Mouse (Mus musculus): Measurements from ENCODE around the gene Bcr. TPM values are rescaled to one million over a fixed set of nuclear protein-coding genes. Genes with fewer than 3 reads are reported as not detected.

Bcr gene
- polyA plus RNA-seq, 1 experiment from 2014 or later, result 7.3 TPM

DNA sequence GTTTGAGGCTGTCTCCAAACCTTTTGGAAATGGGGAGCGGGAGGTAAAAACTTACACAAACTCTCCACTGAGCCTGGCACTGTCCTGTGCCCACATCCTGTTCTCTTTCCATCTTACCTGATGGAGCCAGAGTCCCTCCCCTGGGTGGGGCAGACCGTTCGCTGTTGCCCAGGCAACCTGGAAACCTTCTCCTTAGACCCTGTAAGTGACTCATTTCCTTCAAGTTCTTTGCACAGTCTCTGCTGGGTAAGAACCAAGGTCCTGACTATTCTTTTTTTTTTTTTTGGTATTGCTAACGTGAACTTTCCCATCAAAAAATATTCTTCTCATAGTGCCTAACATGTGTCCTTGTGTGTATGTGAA, 44.7 kb downstream of the Bcr start:
- 90% methylated on average over 4 of the region's 4 CpGs for WGBS
- no peak for DNase-seq (ENCODE audit: extremely low spot score, low spot score)
- Histone ChIP-seq H3K4me3 (no peak overlapping the region), H3K9me3 (no peaks in the 10 kb centered on the region), H3K27ac (no peak overlapping the region), H3K27me3 (ENCODE audit: poor library complexity, severe bottlenecking) (peaks cover 18% of the 10 kb centered on the region), H3K4me1 (peaks cover 44% of the 10 kb centered on the region), H3K36me3 (replicated peaks) (0 out of 2 replicates have a peak, but pooled peaks cover 1% of the 10 kb centered on the region)

DNA sequence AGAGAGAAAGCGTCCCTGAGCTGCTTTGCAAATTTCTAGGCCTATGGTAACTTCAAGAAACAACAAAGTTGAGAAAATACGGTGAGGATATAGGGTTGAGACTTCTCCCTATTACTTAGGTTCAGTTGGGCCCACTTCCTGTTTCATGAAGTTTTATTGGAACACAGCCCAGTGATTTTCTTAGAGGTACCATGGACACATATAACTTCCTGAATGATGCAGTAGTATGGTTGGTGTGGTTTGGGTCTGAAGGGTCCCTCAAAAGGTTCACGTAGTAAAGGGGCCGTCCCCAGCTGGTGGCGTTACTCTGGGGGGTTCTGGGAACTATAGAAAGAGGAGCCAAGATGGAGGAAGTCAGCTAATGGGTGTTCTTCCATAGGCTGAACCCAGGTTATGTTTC, 45.3 kb downstream of the Bcr start:
- peaks cover 12% of the 10 kb centered on the region for H3K27me3 ChIP-seq (ENCODE audit: poor library complexity, severe bottlenecking)
- H3K36me3 ChIP-seq (replicated peaks), result no peaks in the 10 kb centered on the region
- peaks cover 40% of the 10 kb centered on the region for H3K4me1 ChIP-seq
- no peak overlapping the region for H3K27ac ChIP-seq
- H3K4me3 ChIP-seq, result no peak overlapping the region
- no peak for DNase-seq (ENCODE audit: extremely low spot score, low spot score)
- WGBS, result 98% methylated on average over 5 of the region's 5 CpGs
- no peaks in the 10 kb centered on the region for H3K9me3 ChIP-seq

DNA sequence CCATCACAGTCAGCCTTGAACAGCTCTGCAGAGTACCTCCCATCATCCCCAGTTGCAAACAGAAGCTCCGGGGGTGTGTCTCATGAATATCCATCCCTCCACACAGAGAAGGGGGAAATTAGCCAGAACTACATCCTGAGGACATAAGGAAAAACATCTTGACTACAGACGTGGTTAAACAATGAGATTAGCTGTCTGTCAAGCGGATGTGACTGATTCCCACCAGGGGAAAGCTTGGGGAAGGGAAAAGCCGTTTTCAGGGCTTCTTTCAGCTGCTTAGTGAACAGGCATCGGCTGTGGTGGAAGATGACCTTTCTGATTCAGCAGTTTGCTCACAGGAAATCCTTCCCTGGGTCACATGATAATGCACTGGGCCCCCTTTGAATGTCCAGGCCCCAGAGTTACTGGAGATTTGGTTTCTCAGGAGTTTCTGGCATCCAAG, 46.6 kb downstream of the Bcr start:
- H3K9me3 ChIP-seq, result no peaks in the 10 kb centered on the region
- WGBS, result 32% methylated on average over 5 of the region's 5 CpGs
- H3K4me3 ChIP-seq, result no peak overlapping the region
- DNase-seq (ENCODE audit: extremely low spot score, low spot score), result no peak
- H3K27ac ChIP-seq, result peak overlapping the region; percentile 30; the same call in 1 of the 2 replicates
- H3K4me1 ChIP-seq, result peaks cover 37% of the 10 kb centered on the region
- H3K27me3 ChIP-seq (ENCODE audit: poor library complexity, severe bottlenecking), result no peaks in the 10 kb centered on the region
- no peaks in the 10 kb centered on the region for H3K36me3 ChIP-seq (replicated peaks)

DNA sequence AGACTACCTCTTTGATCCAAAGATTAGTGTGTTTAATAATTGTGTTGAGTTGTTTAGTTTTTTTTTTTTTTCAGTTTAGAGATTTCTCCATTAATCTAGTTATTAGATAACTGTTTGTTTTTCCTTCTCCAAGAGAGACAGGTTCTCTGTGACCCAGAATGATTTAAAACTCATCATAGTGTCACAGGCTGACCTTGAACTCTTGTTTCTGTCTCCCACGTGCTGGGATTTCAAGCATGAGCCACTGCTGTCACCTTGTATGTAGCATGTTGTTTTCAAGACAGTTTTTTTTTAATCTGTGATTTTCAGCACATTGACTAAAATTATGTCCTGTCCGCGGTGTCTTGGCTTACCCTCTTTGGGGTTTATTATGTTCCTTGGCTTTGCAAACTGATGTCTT, 47.7 kb downstream of the Bcr start:
- peaks cover 34% of the 10 kb centered on the region for H3K4me1 ChIP-seq
- no peaks in the 10 kb centered on the region for H3K36me3 ChIP-seq (replicated peaks)
- H3K4me3 ChIP-seq, result no peak overlapping the region
- no peak overlapping the region for H3K27ac ChIP-seq
- H3K9me3 ChIP-seq, result no peaks in the 10 kb centered on the region
- H3K27me3 ChIP-seq (ENCODE audit: poor library complexity, severe bottlenecking), result no peaks in the 10 kb centered on the region
- WGBS, result 83% methylated on average over 3 of the region's 3 CpGs
- no peak for DNase-seq (ENCODE audit: extremely low spot score, low spot score)

- Histone ChIP-seq H3K27ac (no peak overlapping the region), H3K4me3 (no peak overlapping the region), H3K36me3 (replicated peaks) (peaks cover 7% of the 10 kb centered on the region; the same call in 1 of the 2 replicates), H3K4me1 (peaks cover 18% of the 10 kb centered on the region), H3K27me3 (ENCODE audit: poor library complexity, severe bottlenecking) (no peaks in the 10 kb centered on the region), H3K9me3 (no peaks in the 10 kb centered on the region)
- no peak for DNase-seq (ENCODE audit: extremely low spot score, low spot score)
- WGBS, result 91% methylated on average over 11 of the region's 11 CpGs
These were observed 51.2 kb downstream of the Bcr start for GRCm38 (mm10) chr10:75111446-75112201.

GRCm38 (mm10) chr10:75112405-75112804, 52.0 kb downstream of the Bcr start:
- H3K27ac ChIP-seq, result no peak overlapping the region
- DNase-seq (ENCODE audit: extremely low spot score, low spot score), result no peak
- WGBS, result 88% methylated on average over 3 of the region's 3 CpGs
- peaks cover 13% of the 10 kb centered on the region for H3K4me1 ChIP-seq
- no peaks in the 10 kb centered on the region for H3K9me3 ChIP-seq
- peaks cover 8% of the 10 kb centered on the region; the same call in 1 of the 2 replicates for H3K36me3 ChIP-seq (replicated peaks)
- H3K4me3 ChIP-seq, result no peak overlapping the region
- H3K27me3 ChIP-seq (ENCODE audit: poor library complexity, severe bottlenecking), result no peaks in the 10 kb centered on the region

GRCm38 (mm10) chr10:75113620-75114019, 53.2 kb downstream of the Bcr start:
- Histone ChIP-seq H3K36me3 (replicated peaks) (peaks cover 8% of the 10 kb centered on the region; the same call in 1 of the 2 replicates), H3K27me3 (ENCODE audit: poor library complexity, severe bottlenecking) (no peaks in the 10 kb centered on the region), H3K4me3 (no peak overlapping the region), H3K27ac (no peak overlapping the region), H3K4me1 (peaks cover 17% of the 10 kb centered on the region), H3K9me3 (no peaks in the 10 kb centered on the region)
- WGBS, result 95% methylated on average over 9 of the region's 9 CpGs
- no peak for DNase-seq (ENCODE audit: extremely low spot score, low spot score)

DNA sequence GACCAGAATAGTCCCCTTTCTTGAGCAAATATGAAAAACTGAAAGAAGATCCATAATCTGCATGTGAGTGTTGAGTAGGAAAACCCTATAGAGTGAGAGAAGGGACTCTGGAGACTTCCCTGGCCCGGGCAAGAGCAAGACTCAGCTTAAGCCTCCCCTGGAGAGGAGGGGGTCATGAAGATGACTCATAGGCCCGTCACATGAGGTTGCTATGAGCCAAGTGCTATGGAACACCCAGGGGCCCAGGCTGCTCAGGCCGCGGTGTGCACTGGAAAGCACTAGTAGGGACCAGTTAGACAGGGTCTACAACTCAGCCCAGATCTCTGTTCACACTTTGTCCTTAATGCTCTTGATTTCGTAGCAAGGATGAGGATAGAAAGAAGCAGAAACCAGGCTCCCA, 54.8 kb downstream of the Bcr start:
- Histone ChIP-seq H3K36me3 (replicated peaks) (peaks cover 8% of the 10 kb centered on the region; the same call in 1 of the 2 replicates), H3K27ac (no peak overlapping the region), H3K4me1 (peaks cover 23% of the 10 kb centered on the region), H3K27me3 (ENCODE audit: poor library complexity, severe bottlenecking) (no peaks in the 10 kb centered on the region), H3K4me3 (no peak overlapping the region), H3K9me3 (no peaks in the 10 kb centered on the region)
- DNase-seq (ENCODE audit: extremely low spot score, low spot score), result no peak
- WGBS, result 90% methylated on average over 5 of the region's 5 CpGs

DNA sequence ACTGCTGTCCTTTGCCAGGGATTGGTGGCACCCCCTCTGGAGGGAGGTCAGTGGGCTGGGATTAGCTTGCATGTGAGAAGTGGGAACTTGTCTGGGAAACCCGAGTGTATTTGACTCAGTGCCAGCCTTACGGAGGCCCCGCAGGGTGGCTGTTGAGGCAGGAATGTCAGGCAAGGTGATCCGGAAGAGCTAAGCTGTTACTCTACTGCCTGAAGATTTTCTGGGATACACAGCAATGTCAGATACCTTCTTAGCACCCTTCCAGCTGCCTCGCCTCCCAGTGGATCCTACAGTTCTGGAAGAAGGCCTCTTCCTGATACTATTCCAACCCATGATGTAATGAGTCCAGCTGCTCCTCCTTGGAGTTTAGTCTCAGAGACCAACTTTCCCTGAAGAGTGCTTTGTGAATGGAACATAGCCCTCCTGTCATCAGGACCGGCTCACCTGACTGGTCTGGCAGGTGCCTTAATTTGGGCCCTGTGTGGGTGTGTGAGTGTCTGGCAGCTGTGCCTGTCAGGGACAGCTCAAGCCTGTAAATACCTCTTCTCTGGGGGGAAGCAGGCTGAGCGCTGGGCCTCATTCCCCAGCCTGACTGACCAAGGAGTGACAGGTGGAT, 56.6 kb downstream of the Bcr start:
- Histone ChIP-seq H3K4me3 (no peak overlapping the region), H3K4me1 (peaks cover 36% of the 10 kb centered on the region), H3K27ac (no peak overlapping the region), H3K27me3 (ENCODE audit: poor library complexity, severe bottlenecking) (no peaks in the 10 kb centered on the region), H3K9me3 (no peaks in the 10 kb centered on the region), H3K36me3 (replicated peaks) (peaks cover 8% of the 10 kb centered on the region; the same call in 1 of the 2 replicates)
- DNase-seq (ENCODE audit: extremely low spot score, low spot score), result no peak
- whole genome bisulfite sequencing, result 88% methylated on average over 7 of the region's 7 CpGs

DNA sequence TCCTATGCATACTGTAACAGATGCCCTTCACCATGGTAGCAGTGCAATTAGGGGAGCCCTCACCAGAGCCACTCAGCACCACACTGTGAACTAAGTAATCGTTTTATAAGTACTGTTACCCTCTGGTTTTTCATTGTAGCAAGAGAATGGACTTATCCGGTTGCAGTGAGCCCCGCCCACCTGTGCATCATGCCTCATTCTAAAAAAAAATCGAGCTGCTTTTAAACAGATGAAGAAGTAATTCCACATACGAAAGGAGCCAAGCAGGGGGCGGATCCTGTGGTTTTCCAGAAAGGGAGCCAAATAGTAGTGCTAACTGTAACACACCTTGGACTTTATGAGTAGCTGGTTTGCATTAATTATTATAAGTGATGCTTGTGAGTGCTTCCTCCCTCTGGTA, 58.1 kb downstream of the Bcr start:
- no peaks in the 10 kb centered on the region for H3K27me3 ChIP-seq (ENCODE audit: poor library complexity, severe bottlenecking)
- H3K9me3 ChIP-seq, result no peaks in the 10 kb centered on the region
- H3K4me3 ChIP-seq, result no peak overlapping the region
- DNase-seq (ENCODE audit: extremely low spot score, low spot score), result no peak
- H3K36me3 ChIP-seq (replicated peaks), result peaks cover 8% of the 10 kb centered on the region; the same call in 1 of the 2 replicates
- 90% methylated on average over 6 of the region's 6 CpGs for WGBS
- no peak overlapping the region for H3K27ac ChIP-seq
- H3K4me1 ChIP-seq, result peaks cover 36% of the 10 kb centered on the region

DNA sequence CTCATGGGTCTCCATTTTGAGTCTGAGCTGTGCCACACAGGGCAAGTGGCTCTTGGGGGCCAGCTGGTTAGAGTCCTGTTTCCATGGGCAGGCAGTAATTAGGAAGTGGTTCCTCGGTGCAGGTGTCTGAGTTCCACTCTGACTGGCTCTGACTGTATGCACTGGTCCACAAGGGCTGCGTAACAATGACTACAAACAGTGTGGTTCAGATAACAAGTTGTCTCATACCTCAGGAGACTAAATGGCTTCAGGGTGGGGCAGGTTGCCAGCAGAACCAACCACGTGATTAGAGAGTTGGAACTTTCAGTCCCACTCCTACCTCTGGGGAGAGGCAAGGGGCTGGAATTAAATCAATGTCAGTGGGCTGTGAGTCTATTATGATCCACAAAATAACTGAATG, 59.0 kb downstream of the Bcr start:
- Histone ChIP-seq H3K4me1 (peaks cover 32% of the 10 kb centered on the region), H3K4me3 (no peak overlapping the region), H3K9me3 (no peaks in the 10 kb centered on the region), H3K27ac (no peak overlapping the region), H3K27me3 (ENCODE audit: poor library complexity, severe bottlenecking) (no peaks in the 10 kb centered on the region), H3K36me3 (replicated peaks) (peaks cover 8% of the 10 kb centered on the region)
- WGBS, result 90% methylated on average over 3 of the region's 3 CpGs
- DNase-seq (ENCODE audit: extremely low spot score, low spot score), result no peak

DNA sequence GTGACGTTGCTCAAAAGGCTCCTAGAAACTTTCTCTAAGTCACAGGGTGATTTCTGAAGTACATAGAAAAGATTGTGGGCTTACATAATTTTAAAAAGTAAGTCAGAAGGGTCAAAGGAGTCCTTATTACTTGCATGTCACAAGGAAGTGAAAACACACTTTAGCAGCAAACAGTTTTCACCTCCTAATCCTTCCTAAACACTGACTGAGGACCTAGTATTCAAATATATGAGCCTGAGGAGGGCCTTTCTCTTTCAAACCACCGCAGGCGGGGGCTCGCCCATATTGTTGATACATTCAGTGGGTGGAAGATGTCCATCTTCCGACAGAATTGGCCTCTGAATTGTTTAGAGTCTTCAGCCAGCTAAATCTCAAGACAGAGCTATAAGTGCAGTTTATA, 59.8 kb downstream of the Bcr start:
- peaks cover 15% of the 10 kb centered on the region for H3K36me3 ChIP-seq (replicated peaks)
- WGBS, result 86% methylated on average over 5 of the region's 5 CpGs
- no peaks in the 10 kb centered on the region for H3K9me3 ChIP-seq
- no peak for DNase-seq (ENCODE audit: extremely low spot score, low spot score)
- H3K4me1 ChIP-seq, result peaks cover 32% of the 10 kb centered on the region
- H3K27me3 ChIP-seq (ENCODE audit: poor library complexity, severe bottlenecking), result no peaks in the 10 kb centered on the region
- no peak overlapping the region for H3K27ac ChIP-seq
- H3K4me3 ChIP-seq, result no peak overlapping the region

- Histone ChIP-seq H3K27me3 (ENCODE audit: poor library complexity, severe bottlenecking) (no peaks in the 10 kb centered on the region), H3K4me1 (peaks cover 32% of the 10 kb centered on the region), H3K9me3 (no peaks in the 10 kb centered on the region), H3K4me3 (no peak overlapping the region), H3K36me3 (replicated peaks) (peaks cover 23% of the 10 kb centered on the region), H3K27ac (no peak overlapping the region)
- no peak for DNase-seq (ENCODE audit: extremely low spot score, low spot score)
- 77% methylated on average over 5 of the region's 5 CpGs for WGBS
These were observed 60.6 kb downstream of the Bcr start for GRCm38 (mm10) chr10:75121028-75121427.
